Mouse (Mus musculus) midbrain, embryonic 13.5 days (tissue): ENCODE measurements around the gene Ctdspl. TPM values are rescaled to one million over a fixed set of nuclear protein-coding genes. Genes with fewer than 3 reads are reported as not detected.

Experiments used
- ATAC-seq: fragments of 200-750 bp; cut with Nextera tagmentation; 2 replicates; pipeline ENCODE4 v1.8.0; 2017; ENCODE audit warnings: mild to moderate bottlenecking, moderate TSS enrichment, moderate library complexity
- H3K27ac ChIP-seq: fragments of 300-500 bp; sonication (generic); 2 replicates; pipeline ENCODE4 v1.5.1; 2015; ENCODE audit warnings: inconsistent platforms, mild to moderate bottlenecking, moderate library complexity
- H3K27me3 ChIP-seq: fragments of 300-500 bp; sonication (generic); 2 replicates; pipeline ENCODE4 v1.6.1; 2015; ENCODE audit warnings: mild to moderate bottlenecking, inconsistent platforms
- H3K36me3 ChIP-seq: fragments of 300-500 bp; sonication (generic); 2 replicates; pipeline ENCODE4 v1.6.1; 2015; ENCODE audit warnings: mild to moderate bottlenecking, inconsistent platforms
- H3K4me1 ChIP-seq: fragments of 300-500 bp; sonication (generic); replicated peaks from 2 replicates; pipeline ENCODE4 v1.6.1; 2015; ENCODE audit warnings: inconsistent platforms
- H3K4me2 ChIP-seq: fragments of 300-500 bp; sonication (generic); replicated peaks from 2 replicates; pipeline ENCODE4 v1.6.1; 2015; ENCODE audit warnings: moderate library complexity, mild to moderate bottlenecking, inconsistent platforms
- H3K4me3 ChIP-seq: fragments of 300-500 bp; sonication (generic); replicated peaks from 2 replicates; pipeline ENCODE4 v1.5.1; 2015; ENCODE audit warnings: mild to moderate bottlenecking, inconsistent platforms
- H3K9ac ChIP-seq: fragments of 300-500 bp; sonication (generic); replicated peaks from 2 replicates; pipeline ENCODE4 v1.6.1; 2015; ENCODE audit warnings: mild to moderate bottlenecking, inconsistent platforms
- H3K9me3 ChIP-seq: fragments of 300-500 bp; sonication (generic); 2 replicates; pipeline ENCODE4 v1.6.1; 2016; ENCODE audit warnings: mild to moderate bottlenecking, inconsistent platforms
- WGBS: fragments of 180-500 bp; shearing (Covaris S2); methylation state at CpG from one replicate; pipeline ENCODE4 v1.1.7; 2015; 5-methylcytosine and 5-hydroxymethylcytosine counted together
- polyA plus RNA-seq: library from polyadenylated mRNA; unstranded; fragments of >200 nt; fragmentation: Nextera tagmentation; extraction: Ambion mirVana; gene quantifications from 2 replicates; pipeline ENCODE4 v1.2.1, GENCODE M21; 2015

Gene Ctdspl
- polyA plus RNA-seq, 1 experiment from 2014 or later, result 6.2 TPM

DNA sequence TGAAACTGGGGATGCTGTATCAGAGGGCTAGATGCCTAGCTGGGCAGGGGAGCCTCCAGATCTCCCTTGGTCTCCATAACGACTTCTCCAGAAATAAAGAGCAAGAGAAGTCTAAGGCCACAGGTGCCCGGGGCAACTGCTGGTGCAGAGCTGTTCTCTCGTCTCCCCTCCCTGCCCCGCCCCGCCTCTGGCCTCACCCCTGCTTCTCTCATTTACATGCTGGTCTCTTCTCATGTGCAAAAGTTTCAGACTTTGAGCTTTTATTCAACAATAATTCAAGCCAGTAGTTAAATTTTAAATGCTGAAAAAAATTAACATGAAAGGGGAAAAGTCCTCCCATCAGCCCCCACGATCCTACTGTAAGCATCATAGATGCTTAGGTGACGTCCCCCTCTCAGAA lies 95.5 kb downstream of the Ctdspl start:
- no peaks in the 10 kb centered on the region for H3K27me3 ChIP-seq
- no peak overlapping the region for H3K9ac ChIP-seq
- H3K36me3 ChIP-seq, result 0 out of 2 replicates have a peak, but pooled peaks cover 8% of the 10 kb centered on the region
- ATAC-seq, result no peak
- no peak overlapping the region for H3K4me2 ChIP-seq
- no peak overlapping the region for H3K4me3 ChIP-seq
- WGBS, result 73% methylated on average over 7 of the region's 7 CpGs
- no peaks in the 10 kb centered on the region for H3K9me3 ChIP-seq
- H3K4me1 ChIP-seq, result no peaks in the 10 kb centered on the region
- H3K27ac ChIP-seq, result no peak overlapping the region

DNA sequence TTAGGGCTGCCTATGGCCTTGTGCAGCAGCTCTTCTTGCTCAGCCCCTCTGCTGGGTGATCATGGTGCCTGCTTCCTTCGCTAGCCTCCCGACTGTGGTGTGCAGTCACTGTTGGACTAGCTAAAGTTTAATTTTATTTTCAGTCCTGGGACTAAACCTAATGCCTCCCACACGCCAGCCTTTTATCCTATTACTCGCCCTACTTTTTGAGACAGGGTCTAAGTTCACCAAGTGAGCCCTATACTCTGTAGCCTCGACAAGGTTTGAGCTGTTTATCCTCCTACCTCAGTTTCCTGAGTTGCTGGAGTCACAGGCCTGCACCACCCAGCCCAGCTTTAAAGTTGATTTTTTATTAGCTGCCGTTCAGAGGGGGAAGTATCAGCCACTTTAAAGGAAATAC lies 99.0 kb downstream of the Ctdspl start:
- Histone ChIP-seq H3K27ac (no peak overlapping the region), H3K27me3 (no peaks in the 10 kb centered on the region), H3K4me2 (no peak overlapping the region), H3K9me3 (no peaks in the 10 kb centered on the region), H3K4me3 (no peak overlapping the region), H3K9ac (no peak overlapping the region), H3K36me3 (no peaks in the 10 kb centered on the region), H3K4me1 (no peaks in the 10 kb centered on the region)
- 84% methylated on average over 6 of the region's 6 CpGs for WGBS
- no peak for ATAC-seq

DNA sequence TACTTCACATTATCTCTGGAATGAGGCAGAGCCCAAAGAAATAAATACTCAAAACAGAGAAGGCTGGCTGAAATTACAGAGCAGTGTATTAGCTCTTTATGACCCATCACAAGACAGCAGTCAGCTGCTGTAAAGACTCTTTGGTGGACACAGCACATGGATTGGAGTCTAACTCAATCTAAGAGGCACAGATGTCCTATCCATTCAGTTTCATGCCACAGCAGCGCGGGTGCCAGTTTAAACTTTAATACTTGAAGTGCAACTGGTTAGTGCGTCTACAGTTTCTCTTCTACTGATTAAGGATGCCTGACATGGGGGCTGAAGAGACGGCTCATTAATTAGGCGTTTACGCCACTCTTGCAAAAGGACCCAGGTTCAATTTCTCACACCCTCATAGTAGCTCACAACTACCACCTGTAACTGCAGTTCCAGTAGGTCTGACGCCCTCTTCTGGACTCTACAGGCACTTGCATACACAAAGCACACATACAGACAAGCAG lies 99.6 kb downstream of the Ctdspl start:
- Histone ChIP-seq H3K27me3 (no peaks in the 10 kb centered on the region), H3K4me3 (no peak overlapping the region), H3K9me3 (no peaks in the 10 kb centered on the region), H3K9ac (no peak overlapping the region), H3K27ac (no peak overlapping the region), H3K4me1 (no peaks in the 10 kb centered on the region), H3K4me2 (no peak overlapping the region), H3K36me3 (no peaks in the 10 kb centered on the region)
- no peak for ATAC-seq
- 90% methylated on average over 7 of the region's 7 CpGs for WGBS

DNA sequence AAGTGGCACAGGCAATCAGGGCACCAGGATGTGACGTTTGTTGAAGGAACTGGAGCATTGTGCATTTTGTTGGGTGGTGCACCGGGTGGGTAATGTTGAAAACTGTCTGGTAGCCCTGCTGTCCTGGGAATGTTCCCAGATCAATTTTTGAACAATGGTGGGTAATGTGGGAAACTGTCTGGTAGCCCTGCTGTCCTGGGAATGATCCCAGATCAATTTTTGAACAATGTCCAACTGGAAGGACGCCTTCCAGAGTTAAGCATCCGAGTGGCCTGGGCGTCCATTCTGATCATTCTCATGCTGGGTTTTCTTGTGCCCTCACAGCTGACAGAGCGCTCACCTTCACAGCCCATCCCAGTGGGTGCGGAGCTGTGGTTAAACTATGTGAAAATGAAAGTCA lies 101.1 kb downstream of the Ctdspl start:
- Histone ChIP-seq H3K4me2 (no peak overlapping the region), H3K27ac (no peak overlapping the region), H3K4me1 (peaks cover 8% of the 10 kb centered on the region), H3K27me3 (no peaks in the 10 kb centered on the region), H3K4me3 (no peak overlapping the region), H3K9ac (no peak overlapping the region), H3K9me3 (no peaks in the 10 kb centered on the region), H3K36me3 (no peaks in the 10 kb centered on the region)
- WGBS, result 91% methylated on average over 7 of the region's 7 CpGs
- ATAC-seq, result no peak

DNA sequence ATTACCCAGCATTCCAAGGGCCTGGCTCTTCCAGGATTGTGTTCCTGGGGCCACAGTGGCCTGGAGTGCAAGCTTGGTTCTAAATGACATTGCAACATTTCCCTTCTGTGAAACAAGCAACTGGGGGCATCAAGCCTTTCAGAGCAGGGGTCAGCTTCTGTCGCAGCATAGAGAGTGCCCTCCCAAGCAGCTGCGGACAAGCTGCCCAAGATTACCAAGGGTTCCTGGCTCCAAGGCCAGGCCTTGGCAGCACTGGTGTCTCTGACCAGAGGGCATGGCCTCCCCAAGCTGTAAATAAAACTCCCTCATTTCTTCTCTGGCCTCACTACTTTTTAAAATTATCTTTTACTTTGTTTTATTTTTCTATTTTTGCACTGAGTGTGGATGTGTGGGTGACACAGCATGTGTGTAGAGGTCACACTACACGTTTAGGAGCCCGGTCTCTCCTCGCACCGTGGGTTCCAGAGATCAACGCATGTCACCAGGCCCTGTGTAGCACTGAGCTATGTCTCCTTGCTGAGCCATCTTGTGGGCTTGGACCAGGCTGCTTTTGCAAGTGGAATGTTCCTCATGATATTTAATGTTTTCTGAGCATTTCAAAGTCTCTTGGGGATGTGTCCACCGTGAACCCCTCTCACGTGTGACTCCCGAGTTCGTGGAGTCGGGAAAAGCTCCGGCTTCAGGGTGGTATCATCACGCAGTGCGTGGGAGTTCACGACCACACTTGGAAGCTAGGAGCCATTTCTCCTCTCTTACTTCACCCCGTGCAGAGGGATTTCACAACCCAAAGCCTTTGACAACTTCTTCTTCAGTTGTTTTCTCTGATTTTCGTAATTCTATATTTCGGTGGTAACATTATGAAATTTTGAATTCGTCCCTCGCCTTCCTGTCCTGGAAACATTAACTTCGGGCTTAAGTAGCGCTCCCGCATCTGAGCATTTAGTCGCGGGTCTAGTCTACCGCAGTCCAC lies 102.3 kb downstream of the Ctdspl start:
- Histone ChIP-seq H3K36me3 (no peaks in the 10 kb centered on the region), H3K4me2 (no peak overlapping the region), H3K9ac (no peak overlapping the region), H3K4me3 (no peak overlapping the region), H3K9me3 (no peaks in the 10 kb centered on the region), H3K27me3 (no peaks in the 10 kb centered on the region), H3K27ac (no peak overlapping the region), H3K4me1 (peaks cover 20% of the 10 kb centered on the region)
- WGBS, result 96% methylated on average over 27 of the region's 27 CpGs
- ATAC-seq, result no peak

DNA sequence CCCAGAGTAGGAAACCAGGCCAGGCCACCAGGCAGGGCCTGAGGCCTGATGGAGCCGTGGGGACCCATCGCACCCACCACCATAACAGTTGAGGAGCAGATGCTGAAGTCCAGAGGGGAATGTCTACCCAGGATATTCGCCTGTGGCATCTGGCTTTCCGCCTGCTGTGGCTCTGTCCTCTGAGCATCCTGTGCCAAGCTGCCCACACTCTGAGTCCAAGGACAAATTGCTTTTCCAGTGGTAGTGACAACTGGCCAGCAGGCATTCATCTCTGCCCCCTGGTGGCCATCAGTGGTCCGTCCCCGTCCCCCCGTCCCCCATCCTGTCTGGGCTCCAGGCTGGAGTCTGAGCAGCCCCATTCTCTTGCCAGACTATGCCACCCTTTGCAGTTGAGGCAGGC lies 103.3 kb downstream of the Ctdspl start:
- H3K9me3 ChIP-seq, result no peaks in the 10 kb centered on the region
- H3K4me1 ChIP-seq, result peaks cover 30% of the 10 kb centered on the region
- H3K27ac ChIP-seq, result no peak overlapping the region
- no peaks in the 10 kb centered on the region for H3K36me3 ChIP-seq
- H3K27me3 ChIP-seq, result no peaks in the 10 kb centered on the region
- 55% methylated on average over 7 of the region's 7 CpGs for WGBS
- ATAC-seq, result no peak
- H3K4me2 ChIP-seq, result no peak overlapping the region
- no peak overlapping the region for H3K4me3 ChIP-seq
- no peak overlapping the region for H3K9ac ChIP-seq

DNA sequence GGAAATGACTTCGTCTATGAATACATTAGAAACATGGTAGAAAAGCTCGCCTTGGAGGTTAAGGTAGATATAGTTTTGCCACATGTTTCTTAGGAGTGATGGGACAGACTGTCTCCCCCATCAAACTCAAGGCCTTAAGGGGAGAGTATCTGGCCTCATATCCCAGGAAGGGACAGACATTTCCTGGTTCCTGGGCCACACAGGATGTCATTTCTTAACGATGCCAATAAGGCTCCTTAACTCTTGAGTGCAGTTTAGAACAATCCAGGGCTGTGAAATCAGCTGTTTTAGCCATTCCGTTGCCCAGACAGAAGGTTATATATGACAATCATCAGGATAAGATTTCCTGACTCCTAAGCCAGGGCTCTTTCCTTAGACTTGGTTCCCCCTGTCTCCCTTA lies 104.8 kb downstream of the Ctdspl start:
- Histone ChIP-seq H3K36me3 (no peaks in the 10 kb centered on the region), H3K27ac (no peak overlapping the region), H3K4me3 (no peak overlapping the region), H3K4me1 (peaks cover 40% of the 10 kb centered on the region), H3K9me3 (no peaks in the 10 kb centered on the region), H3K4me2 (no peak overlapping the region), H3K27me3 (no peaks in the 10 kb centered on the region), H3K9ac (no peak overlapping the region)
- 94% methylated on average over 4 of the region's 4 CpGs for WGBS
- ATAC-seq, result no peak

DNA sequence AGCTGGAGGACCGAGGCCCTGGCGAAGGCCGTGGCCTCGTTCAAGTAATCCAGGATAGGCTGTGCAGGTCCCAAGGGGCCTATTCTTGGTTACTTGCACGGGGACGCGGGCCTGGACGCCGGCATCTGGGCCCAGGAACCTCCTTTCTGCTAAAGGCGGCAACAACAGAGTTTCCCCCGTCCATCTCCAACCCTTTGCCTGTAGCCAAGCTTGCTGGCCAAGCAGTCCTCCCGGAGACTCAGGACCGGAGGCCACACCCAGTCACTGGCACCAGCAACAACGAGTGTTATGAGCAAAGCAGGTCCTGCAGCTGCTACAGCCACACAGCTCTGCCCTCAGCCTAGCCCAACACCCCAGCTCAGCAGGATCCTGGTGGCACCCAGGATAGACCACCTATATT lies 105.5 kb downstream of the Ctdspl start:
- Histone ChIP-seq H3K36me3 (no peaks in the 10 kb centered on the region), H3K4me3 (no peak overlapping the region), H3K4me1 (peaks cover 44% of the 10 kb centered on the region), H3K27me3 (no peaks in the 10 kb centered on the region), H3K9me3 (no peaks in the 10 kb centered on the region), H3K27ac (no peak overlapping the region), H3K4me2 (no peak overlapping the region), H3K9ac (no peak overlapping the region)
- WGBS, result 81% methylated on average over 14 of the region's 14 CpGs
- no peak for ATAC-seq

DNA sequence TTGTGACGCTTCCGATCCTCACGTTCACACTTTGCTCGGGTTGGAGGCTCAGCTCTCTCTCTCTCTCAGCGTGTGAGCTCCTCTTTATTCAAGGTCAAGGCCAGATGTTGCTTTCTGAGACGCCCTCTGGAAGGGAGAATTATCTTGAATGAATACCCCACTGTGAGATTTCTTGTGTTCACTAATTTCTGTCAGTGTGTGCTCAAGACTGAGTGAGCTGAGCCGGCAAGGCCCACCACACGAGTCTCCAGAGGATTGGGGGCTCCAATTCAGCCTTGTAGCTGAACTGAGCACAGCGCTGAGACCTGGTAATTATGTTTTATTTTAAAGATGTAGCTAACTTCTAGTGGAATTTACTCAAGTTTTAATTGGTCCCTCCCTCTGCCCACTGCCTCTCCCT lies 106.3 kb downstream of the Ctdspl start:
- Histone ChIP-seq H3K27ac (0 out of 2 replicates have a peak overlapping the region, but pooled peaks have one; percentile 42), H3K27me3 (no peaks in the 10 kb centered on the region), H3K9me3 (no peaks in the 10 kb centered on the region), H3K36me3 (peaks cover 1% of the 10 kb centered on the region; the same call in 1 of the 2 replicates), H3K4me3 (no peak overlapping the region), H3K9ac (0 out of 2 replicates have a peak overlapping the region, but pooled peaks have one; percentile 20), H3K4me1 (peaks cover 48% of the 10 kb centered on the region), H3K4me2 (no peak overlapping the region)
- no peak for ATAC-seq
- WGBS, result 31% methylated on average over 9 of the region's 9 CpGs

DNA sequence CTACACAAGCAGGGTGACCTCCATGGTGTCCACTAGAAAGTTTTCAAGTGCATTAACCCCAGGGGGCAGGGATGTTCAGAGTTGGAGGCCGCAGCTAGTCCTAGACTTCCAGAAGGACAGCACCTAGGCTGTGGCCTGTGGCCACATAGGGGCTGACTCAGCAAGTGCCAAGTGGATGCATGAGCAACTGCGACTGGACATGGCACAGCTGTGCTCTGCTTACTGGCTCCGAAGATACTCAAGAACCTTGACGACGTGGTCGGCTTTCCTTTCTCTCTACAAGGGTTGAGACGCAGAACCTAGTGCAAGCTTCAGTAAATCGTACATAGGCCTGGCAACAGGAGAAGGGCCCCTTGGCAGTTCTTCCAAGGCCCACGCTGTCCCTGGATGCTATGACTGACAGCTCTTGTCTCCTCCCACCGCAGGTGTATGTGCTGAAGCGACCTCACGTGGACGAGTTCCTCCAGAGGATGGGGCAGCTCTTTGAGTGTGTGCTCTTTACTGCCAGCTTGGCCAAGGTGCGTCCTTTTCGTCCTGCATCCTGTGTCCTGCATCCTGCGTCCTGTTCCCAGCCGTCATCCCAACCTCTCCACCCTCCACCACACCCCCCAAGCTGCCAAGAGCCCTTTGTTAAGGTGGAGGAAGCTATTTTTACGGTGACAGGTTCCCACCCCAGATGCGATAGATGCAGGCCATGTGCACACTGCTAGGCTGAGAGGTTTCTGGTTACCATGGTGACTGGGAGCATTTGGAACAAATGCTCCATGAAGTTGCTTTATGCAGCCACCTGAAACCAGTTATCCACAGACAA lies 107.1 kb downstream of the Ctdspl start:
- Histone ChIP-seq H3K9me3 (no peaks in the 10 kb centered on the region), H3K27ac (peak overlapping the region; percentile 42; the same call in 1 of the 2 replicates), H3K4me2 (no peak overlapping the region), H3K4me3 (no peak overlapping the region), H3K4me1 (peaks cover 48% of the 10 kb centered on the region), H3K36me3 (peaks cover 5% of the 10 kb centered on the region; the same call in 1 of the 2 replicates), H3K27me3 (no peaks in the 10 kb centered on the region), H3K9ac (no peak overlapping the region)
- WGBS, result 61% methylated on average over 19 of the region's 19 CpGs
- ATAC-seq, result peak; percentile 74

DNA sequence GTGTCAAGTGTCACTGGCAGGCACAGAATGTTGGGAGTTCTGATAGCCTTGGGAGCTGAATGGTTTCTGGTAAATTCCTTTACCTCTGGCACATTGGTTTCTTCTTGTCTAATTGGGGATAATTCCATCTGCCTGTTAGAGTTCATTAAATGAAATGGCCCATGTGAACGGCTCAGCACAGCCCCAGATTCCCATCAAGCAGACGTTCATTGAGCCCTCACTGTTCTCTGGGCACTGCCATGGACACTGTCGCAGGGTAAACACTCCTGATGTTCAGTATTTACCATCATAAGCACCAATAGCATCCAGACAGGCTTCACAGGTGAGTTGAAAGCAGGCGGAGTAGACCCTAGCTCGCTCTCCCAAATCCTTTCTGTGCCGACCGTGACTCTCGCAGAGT lies 107.8 kb downstream of the Ctdspl start:
- peak overlapping the region; percentile 30; the same call in 1 of the 2 replicates for H3K27ac ChIP-seq
- H3K4me2 ChIP-seq, result no peak overlapping the region
- ATAC-seq, result no peak
- peaks cover 5% of the 10 kb centered on the region; the same call in 1 of the 2 replicates for H3K36me3 ChIP-seq
- no peak overlapping the region for H3K9ac ChIP-seq
- no peaks in the 10 kb centered on the region for H3K27me3 ChIP-seq
- no peaks in the 10 kb centered on the region for H3K9me3 ChIP-seq
- peaks cover 48% of the 10 kb centered on the region for H3K4me1 ChIP-seq
- H3K4me3 ChIP-seq, result no peak overlapping the region
- 68% methylated on average over 8 of the region's 8 CpGs for WGBS
